Mouse (Mus musculus): Measurements from ENCODE around the gene Poc1b.

GRCm38 (mm10) chr10:99207121-99207520 lies 100.3 kb downstream of the Poc1b start:
- no peak for TF ChIP-seq CTCF (IDR thresholded peaks at IDR 0.05; ENCODE audit: extremely low read depth, insufficient read depth, insufficient read length, insufficient replicate concordance)
- TF ChIP-seq POLR2A (IDR thresholded peaks at IDR 0.05; ENCODE audit: low read depth, low read length) = no peak
